Mouse (Mus musculus) embryo, embryonic 11.5 days (tissue): ENCODE measurements around the gene Rhox4f.
"Not testable (repeated sequence)": the region's sequence is repeated elsewhere in the genome, so short reads cannot be mapped to it uniquely, and the experiment has no call there.

Experiments
- DNase-seq: peaks from one replicate; pipeline ENCODE4 v3.0.0-alpha.2; 2012; ENCODE audit warnings: low read depth, low spot score

Rhox4f gene

GRCm38 (mm10) chrX:37607604-37608003 lies at the start of gene Rhox4f:
Gene Rhox4f (minus strand): TSS chrX:37607704.
- not testable (repeated sequence) for DNase-seq

- not testable (repeated sequence) for DNase-seq
These were observed 43.7 kb upstream of the Rhox4f start, which contains the start of gene Rhox4g for GRCm38 (mm10) chrX:37651227-37651626. Gene Rhox4g (minus strand): TSS chrX:37651327.

DNA sequence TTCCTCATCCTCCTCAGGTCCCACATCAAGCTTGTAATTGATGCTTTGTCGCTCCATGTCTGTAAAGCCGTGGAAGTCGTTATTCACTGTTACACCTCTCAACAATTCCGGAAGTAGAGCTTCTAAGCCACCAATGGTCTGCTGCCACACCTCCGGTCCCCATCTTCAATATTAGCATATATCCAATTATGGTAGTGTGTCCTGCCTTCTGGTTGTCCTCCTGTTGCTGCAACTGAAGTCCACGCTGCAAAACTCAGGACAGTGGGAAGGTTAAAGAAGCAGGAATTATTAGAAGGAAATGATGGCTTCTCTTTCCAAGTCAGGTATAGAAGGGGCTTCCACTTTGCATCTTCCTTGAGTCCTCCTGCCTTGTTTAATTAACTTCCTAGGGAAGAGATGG lies 35.9 kb upstream of the Rhox4f start, which contains the start of gene Rhox2g:
Gene Rhox2g, minus strand, starts transcription at position 101 of the 400 bp plus-strand sequence.
- not testable (repeated sequence) for DNase-seq

- not testable (repeated sequence) for DNase-seq
These were observed 21.0 kb upstream of the Rhox4f start, which contains the start of gene Rhox3g for GRCm38 (mm10) chrX:37628512-37628911. Gene Rhox3g (minus strand): TSS chrX:37628612.

DNA sequence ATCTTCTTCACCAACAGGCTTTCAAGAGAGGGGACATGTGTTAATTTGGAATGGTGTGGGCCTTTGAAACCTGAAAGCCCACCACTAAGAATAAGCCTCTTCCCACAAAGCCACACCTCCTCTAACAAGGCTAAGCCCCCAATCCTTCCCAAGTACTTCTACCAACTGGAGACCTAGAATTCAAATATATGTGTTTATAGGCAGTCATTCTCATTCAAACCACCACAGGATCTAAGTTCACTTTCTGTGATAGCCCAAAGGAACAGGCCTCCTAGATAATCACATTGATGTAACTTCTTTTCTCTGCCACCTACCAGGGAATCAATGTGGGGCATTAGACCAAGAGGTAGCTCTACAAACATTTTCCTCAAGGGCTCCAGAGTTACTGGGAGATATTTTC lies 26.8 kb downstream of the Rhox4f start, which contains the start of gene Rhox3f:
Gene Rhox3f, plus strand, starts transcription at position 301 of the 400 bp plus-strand sequence.
- DNase-seq: not testable (repeated sequence)

- not testable (repeated sequence) for DNase-seq
These were observed 34.9 kb downstream of the Rhox4f start for GRCm38 (mm10) chrX:37572638-37573037.

- not testable (repeated sequence) for DNase-seq
These were observed 36.4 kb downstream of the Rhox4f start, which contains the start of gene Rhox2f for GRCm38 (mm10) chrX:37571105-37571504. Gene Rhox2f (plus strand): TSS chrX:37571405.

DNA sequence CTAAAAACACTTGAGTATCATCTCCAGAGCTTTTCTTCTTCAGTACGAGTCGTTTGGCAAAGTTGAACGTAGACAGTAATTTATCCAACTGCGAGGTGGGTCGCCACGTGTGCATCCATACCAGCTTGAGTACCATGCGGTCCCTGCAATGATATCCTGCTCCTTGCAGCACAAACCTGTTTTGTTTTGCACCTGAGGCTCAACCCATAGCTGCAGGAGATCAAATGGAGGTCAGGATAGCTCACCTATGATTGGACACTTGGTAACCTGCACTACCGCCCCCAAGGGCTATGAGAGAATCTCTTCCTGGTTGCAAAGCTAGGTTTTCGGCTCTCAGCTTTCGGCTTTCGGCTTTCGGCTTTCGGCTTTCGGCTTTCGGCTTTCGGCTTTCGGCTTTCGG lies 50.4 kb downstream of the Rhox4f start, which contains the start of gene Rhox4e:
Gene Rhox4e, plus strand, starts transcription at position 301 of the 400 bp plus-strand sequence.
- not testable (repeated sequence) for DNase-seq
